Mouse (Mus musculus): ENCODE measurements around the gene Mcoln2. TPM values are rescaled to one million over a fixed set of nuclear protein-coding genes. Genes with fewer than 3 reads are reported as not detected.

Mcoln2 gene
- polyA plus RNA-seq, 1 experiment from 2014 or later, result 1.5 TPM

GRCm38 (mm10) chr3:146122807-146123463 is 26.7 kb upstream of the Mcoln2 start:
- ATAC-seq (replicated peaks; ENCODE audit: low FRiP score, low read depth), result no peak
- WGBS, result 83% methylated on average over 8 of the region's 8 CpGs
- Histone ChIP-seq H3K36me3 (ENCODE audit: insufficient read depth, low read length) (no peaks in the 10 kb centered on the region), H3K4me2 (ENCODE audit: low read length) (no peak overlapping the region), H3K9ac (ENCODE audit: low read depth, low read length) (no peak overlapping the region), H3K4me1 (replicated peaks; ENCODE audit: insufficient read depth, low read length) (no peaks in the 10 kb centered on the region), H3K27ac (no peak overlapping the region), H3K9me3 (replicated peaks; ENCODE audit: low read length) (no peaks in the 10 kb centered on the region), H3K27me3 (ENCODE audit: insufficient read depth, low read length) (no peaks in the 10 kb centered on the region), H3K4me3 (replicated peaks; ENCODE audit: low read depth, low read length) (no peak overlapping the region)
- no peak for DNase-seq (ENCODE audit: low spot score)
- TF ChIP-seq CTCF (IDR thresholded peaks at IDR 0.05; ENCODE audit: low read depth), result no peak

- DNase-seq (ENCODE audit: low spot score), result no peak
- Histone ChIP-seq H3K4me2 (ENCODE audit: low read length) (no peak overlapping the region), H3K27ac (no peak overlapping the region), H3K4me3 (replicated peaks; ENCODE audit: low read depth, low read length) (no peak overlapping the region), H3K4me1 (replicated peaks; ENCODE audit: insufficient read depth, low read length) (no peaks in the 10 kb centered on the region), H3K9ac (ENCODE audit: low read depth, low read length) (no peak overlapping the region), H3K9me3 (replicated peaks; ENCODE audit: low read length) (no peaks in the 10 kb centered on the region), H3K27me3 (ENCODE audit: insufficient read depth, low read length) (no peaks in the 10 kb centered on the region), H3K36me3 (ENCODE audit: insufficient read depth, low read length) (no peaks in the 10 kb centered on the region)
- ATAC-seq (replicated peaks; ENCODE audit: low FRiP score, low read depth), result no peak
- 81% methylated on average over 9 of the region's 9 CpGs for WGBS
- no peak for TF ChIP-seq CTCF (IDR thresholded peaks at IDR 0.05; ENCODE audit: low read depth)
Observed at GRCm38 (mm10) chr3:146123464-146123825, 26.2 kb upstream of the Mcoln2 start.

GRCm38 (mm10) chr3:146127205-146127604 is 22.4 kb upstream of the Mcoln2 start:
- Histone ChIP-seq H3K4me2 (ENCODE audit: low read length) (no peak overlapping the region), H3K9ac (ENCODE audit: low read depth, low read length) (no peak overlapping the region), H3K36me3 (ENCODE audit: insufficient read depth, low read length) (no peaks in the 10 kb centered on the region), H3K9me3 (replicated peaks; ENCODE audit: low read length) (no peaks in the 10 kb centered on the region), H3K4me3 (replicated peaks; ENCODE audit: low read depth, low read length) (no peak overlapping the region), H3K27me3 (ENCODE audit: insufficient read depth, low read length) (no peaks in the 10 kb centered on the region), H3K4me1 (replicated peaks; ENCODE audit: insufficient read depth, low read length) (no peaks in the 10 kb centered on the region), H3K27ac (no peak overlapping the region)
- no peak for ATAC-seq (replicated peaks; ENCODE audit: low FRiP score, low read depth)
- WGBS, result 65% methylated on average over 6 of the region's 6 CpGs
- no peak for TF ChIP-seq CTCF (IDR thresholded peaks at IDR 0.05; ENCODE audit: low read depth)
- DNase-seq (ENCODE audit: low spot score), result no peak

GRCm38 (mm10) chr3:146134834-146135233 is 14.8 kb upstream of the Mcoln2 start:
- Histone ChIP-seq H3K9me3 (replicated peaks; ENCODE audit: low read length) (no peaks in the 10 kb centered on the region), H3K4me1 (replicated peaks; ENCODE audit: insufficient read depth, low read length) (no peaks in the 10 kb centered on the region), H3K27me3 (ENCODE audit: insufficient read depth, low read length) (no peaks in the 10 kb centered on the region), H3K4me2 (ENCODE audit: low read length) (no peak overlapping the region), H3K36me3 (ENCODE audit: insufficient read depth, low read length) (no peaks in the 10 kb centered on the region), H3K27ac (no peak overlapping the region), H3K9ac (ENCODE audit: low read depth, low read length) (no peak overlapping the region), H3K4me3 (replicated peaks; ENCODE audit: low read depth, low read length) (no peak overlapping the region)
- WGBS, result 49% methylated on average over 9 of the region's 9 CpGs
- DNase-seq (ENCODE audit: low spot score) (no peak), ATAC-seq (replicated peaks; ENCODE audit: low FRiP score, low read depth) (no peak)
- TF ChIP-seq CTCF (IDR thresholded peaks at IDR 0.05; ENCODE audit: low read depth), result no peak

GRCm38 (mm10) chr3:146135417-146135816 is 14.2 kb upstream of the Mcoln2 start:
- Histone ChIP-seq H3K4me2 (ENCODE audit: low read length) (no peak overlapping the region), H3K4me1 (replicated peaks; ENCODE audit: insufficient read depth, low read length) (no peaks in the 10 kb centered on the region), H3K9me3 (replicated peaks; ENCODE audit: low read length) (no peaks in the 10 kb centered on the region), H3K9ac (ENCODE audit: low read depth, low read length) (no peak overlapping the region), H3K4me3 (replicated peaks; ENCODE audit: low read depth, low read length) (no peak overlapping the region), H3K27me3 (ENCODE audit: insufficient read depth, low read length) (no peaks in the 10 kb centered on the region), H3K36me3 (ENCODE audit: insufficient read depth, low read length) (no peaks in the 10 kb centered on the region), H3K27ac (no peak overlapping the region)
- no peak for TF ChIP-seq CTCF (IDR thresholded peaks at IDR 0.05; ENCODE audit: low read depth)
- ATAC-seq (replicated peaks; ENCODE audit: low FRiP score, low read depth) (no peak), DNase-seq (ENCODE audit: low spot score) (no peak)
- WGBS, result 88% methylated on average over 2 of the region's 2 CpGs

DNA sequence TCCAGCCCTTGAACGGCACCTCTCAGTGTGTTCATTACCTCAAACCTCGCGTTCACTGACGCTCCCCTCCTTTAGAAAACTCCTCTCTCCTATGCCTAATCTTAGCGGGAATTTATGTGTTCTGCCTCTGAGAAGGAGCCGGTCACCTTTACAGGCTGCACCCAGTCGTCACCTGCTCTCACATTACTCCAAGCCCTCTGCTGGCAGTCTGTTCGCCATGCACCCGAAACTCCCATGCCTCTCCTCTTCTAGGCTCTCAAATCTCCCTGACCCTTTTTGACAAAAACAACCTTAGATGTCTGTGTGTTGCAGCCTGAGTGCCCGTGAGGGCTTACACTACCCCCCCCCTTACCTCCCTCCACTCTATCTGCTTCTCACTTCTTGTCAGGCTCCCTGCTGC is 13.2 kb upstream of the Mcoln2 start:
- DNase-seq (ENCODE audit: low spot score), result peak; percentile 51
- Histone ChIP-seq H3K9ac (ENCODE audit: low read depth, low read length) (no peak overlapping the region), H3K27me3 (ENCODE audit: insufficient read depth, low read length) (no peaks in the 10 kb centered on the region), H3K4me3 (replicated peaks; ENCODE audit: low read depth, low read length) (no peak overlapping the region), H3K27ac (no peak overlapping the region), H3K9me3 (replicated peaks; ENCODE audit: low read length) (no peaks in the 10 kb centered on the region), H3K4me2 (ENCODE audit: low read length) (no peak overlapping the region), H3K36me3 (ENCODE audit: insufficient read depth, low read length) (no peaks in the 10 kb centered on the region), H3K4me1 (replicated peaks; ENCODE audit: insufficient read depth, low read length) (no peaks in the 10 kb centered on the region)
- peak; percentile 66 for TF ChIP-seq CTCF (IDR thresholded peaks at IDR 0.05; ENCODE audit: low read depth)
- 0 out of 2 replicates have a peak, but pooled peaks have one; percentile 61 for ATAC-seq (replicated peaks; ENCODE audit: low FRiP score, low read depth)
- WGBS, result 30% methylated on average over 10 of the region's 10 CpGs

- Histone ChIP-seq H3K4me2 (ENCODE audit: low read length) (no peak overlapping the region), H3K9me3 (replicated peaks; ENCODE audit: low read length) (no peaks in the 10 kb centered on the region), H3K36me3 (ENCODE audit: insufficient read depth, low read length) (no peaks in the 10 kb centered on the region), H3K4me1 (replicated peaks; ENCODE audit: insufficient read depth, low read length) (no peaks in the 10 kb centered on the region), H3K27me3 (ENCODE audit: insufficient read depth, low read length) (no peaks in the 10 kb centered on the region), H3K9ac (ENCODE audit: low read depth, low read length) (no peak overlapping the region), H3K4me3 (replicated peaks; ENCODE audit: low read depth, low read length) (no peak overlapping the region), H3K27ac (no peak overlapping the region)
- 92% methylated on average over 7 of the region's 7 CpGs for WGBS
- DNase-seq (ENCODE audit: low spot score) (no peak), ATAC-seq (replicated peaks; ENCODE audit: low FRiP score, low read depth) (no peak)
- no peak for TF ChIP-seq CTCF (IDR thresholded peaks at IDR 0.05; ENCODE audit: low read depth)
Observed at GRCm38 (mm10) chr3:146140276-146140675, 9.4 kb upstream of the Mcoln2 start.

Data from kidney, postnatal 0 days (tissue).